Mouse (Mus musculus) CD4-positive, CD25-positive, alpha-beta regulatory T cell, adult 2 months (primary cell): ENCODE measurements at regions not wholly inside any gene's neighbourhood (a gene's known extent, or its start where the extent isn't known, plus 50 kb on each side); places are given as distances from the start of the nearest gene placed in this dataset.

Source experiments
- DNase-seq: peaks from one replicate; pipeline ENCODE4 v3.0.0-alpha.2; 2012; ENCODE audit warnings: low read depth, low spot score

DNA sequence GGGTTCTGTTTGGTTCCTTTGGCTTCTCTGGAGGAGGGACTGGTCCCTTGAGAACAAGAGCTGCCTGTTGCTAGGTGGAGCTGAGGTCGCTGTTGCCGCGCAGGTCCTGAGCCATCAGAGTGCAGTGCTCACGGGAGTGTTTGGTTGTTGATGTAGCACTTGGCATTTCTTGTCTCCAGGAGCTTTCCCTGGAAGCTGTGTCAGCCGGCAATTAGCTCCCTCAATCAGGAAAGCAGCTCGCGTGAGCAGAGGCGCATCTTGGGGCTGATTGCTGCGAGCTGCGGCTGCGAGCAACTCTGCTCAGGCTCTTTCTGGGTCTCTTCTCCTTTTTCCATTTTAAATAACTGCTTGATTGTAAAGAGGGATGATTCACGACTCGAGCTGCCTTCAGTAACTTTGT lies 147.6 kb upstream of the Zc3h12a start:
- DNase-seq = no peak

DNA sequence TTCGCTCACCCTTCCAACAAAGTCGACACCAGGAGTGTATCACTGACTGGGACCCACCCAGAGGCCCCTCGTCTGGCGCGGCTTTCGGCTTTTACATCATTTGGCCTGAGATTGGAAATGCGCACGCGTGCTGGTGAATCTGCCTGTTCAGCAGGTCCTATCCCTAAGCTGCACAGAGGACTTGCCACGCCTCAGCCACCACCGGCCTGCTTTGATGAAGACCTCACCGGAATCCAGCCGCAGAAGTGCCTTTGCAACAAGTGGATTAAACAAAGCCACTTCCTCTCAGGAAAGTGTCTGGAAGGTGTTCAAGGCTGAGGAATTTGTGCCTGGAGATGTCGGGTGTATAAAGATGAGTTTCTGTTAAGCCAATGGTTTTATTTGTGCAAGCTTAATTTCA lies 143.3 kb upstream of the Zc3h12a start:
- no peak for DNase-seq

DNA sequence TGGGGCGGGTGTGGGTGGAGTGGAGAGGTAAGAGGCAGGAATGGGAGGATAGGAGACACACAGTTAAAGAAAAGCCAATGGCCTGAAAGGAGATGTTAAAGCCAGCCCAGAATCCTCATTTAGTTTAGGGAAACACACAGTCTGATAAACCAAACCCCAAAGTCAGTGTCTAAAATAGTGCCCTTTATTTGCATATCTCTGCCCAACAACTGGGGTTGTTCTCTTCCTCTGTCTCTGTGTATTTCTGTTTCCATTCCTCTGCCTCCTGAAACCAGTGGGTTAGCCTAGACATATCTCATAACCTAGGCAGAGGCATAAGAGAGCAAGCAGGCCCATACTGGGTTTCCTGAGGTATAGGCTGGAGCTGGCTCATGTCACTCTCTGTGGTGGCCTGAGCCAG lies 138.6 kb upstream of the Zc3h12a start:
- DNase-seq = no peak

DNA sequence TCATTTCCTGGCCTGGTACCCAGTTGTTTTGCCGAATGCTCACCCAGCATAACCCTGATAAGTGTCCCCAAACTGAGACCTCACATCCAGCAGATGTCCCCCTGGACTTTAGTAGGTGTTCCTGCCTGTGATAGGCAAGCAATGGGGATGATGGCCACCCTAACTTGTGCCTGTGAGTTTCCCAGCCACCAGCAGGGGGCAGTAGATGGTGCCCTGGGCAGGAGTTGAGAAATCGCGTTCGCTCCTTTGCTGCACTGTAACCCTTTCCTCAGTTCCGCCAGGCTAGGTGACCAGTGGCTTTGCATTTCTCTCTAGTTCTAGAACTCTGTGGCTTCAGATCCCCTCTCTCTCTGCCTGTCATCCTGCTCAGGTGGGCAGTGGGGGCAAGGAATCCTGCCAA lies 137.9 kb upstream of the Zc3h12a start:
- peak; percentile 48 for DNase-seq

DNA sequence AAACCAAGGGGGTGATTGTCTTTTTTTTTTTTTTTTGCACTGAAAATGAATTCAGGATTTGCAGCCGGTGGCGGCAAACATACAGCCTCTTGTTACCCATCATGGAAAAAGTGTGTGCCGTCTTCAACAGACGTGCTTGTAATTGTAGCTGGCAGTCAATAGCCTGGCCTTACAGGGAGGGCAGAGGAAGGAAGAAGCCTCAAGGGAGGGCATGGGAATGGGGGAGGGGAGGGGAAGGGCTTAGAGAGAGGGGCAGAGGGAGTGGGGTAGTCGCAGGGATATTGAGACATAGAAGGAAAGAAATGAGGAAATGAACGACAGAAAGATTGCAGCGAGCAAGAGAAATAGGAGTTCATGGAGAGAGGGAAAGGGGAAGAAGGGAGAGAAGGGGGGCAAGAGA lies 137.4 kb upstream of the Zc3h12a start:
- DNase-seq = no peak

DNA sequence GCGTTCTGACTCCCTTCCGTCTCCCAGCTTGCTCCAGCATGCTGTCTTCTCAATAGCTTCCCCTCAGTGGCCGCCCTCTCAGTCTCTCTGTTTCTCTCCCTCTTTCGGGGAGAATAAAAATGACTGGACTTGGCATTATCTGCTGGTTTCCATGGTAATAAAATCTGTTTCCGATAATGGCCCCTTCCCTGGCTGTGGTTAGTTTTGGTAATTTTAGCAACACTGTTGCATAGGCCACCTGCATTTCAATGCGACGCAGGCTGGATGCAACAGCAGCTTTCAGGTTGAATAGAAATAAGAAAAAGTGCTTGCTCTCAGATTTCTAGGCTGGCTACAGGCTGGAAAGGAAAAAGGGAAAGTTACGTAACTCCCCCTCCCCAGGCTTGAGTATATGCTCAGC lies 133.9 kb upstream of the Zc3h12a start:
- no peak for DNase-seq

DNA sequence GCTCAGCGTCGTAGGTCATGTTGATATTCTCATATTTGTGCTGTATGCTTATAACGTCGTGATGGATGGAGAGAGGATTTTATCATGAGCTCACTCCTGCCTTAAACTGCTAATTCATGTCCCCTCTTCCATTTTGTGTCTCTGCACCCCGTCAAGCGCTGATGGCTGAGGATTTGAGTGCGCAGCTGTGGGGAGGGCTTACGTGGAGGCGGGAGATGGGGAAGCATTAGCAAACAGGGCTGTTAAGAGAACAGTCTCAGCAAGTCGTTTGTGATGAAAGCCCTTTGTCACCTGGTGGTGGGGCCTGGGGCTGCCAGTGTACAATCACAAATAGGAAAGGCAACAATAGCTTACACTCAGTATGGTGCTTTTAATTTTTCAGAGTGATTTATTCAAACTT lies 131.7 kb upstream of the Zc3h12a start:
- no peak for DNase-seq

DNA sequence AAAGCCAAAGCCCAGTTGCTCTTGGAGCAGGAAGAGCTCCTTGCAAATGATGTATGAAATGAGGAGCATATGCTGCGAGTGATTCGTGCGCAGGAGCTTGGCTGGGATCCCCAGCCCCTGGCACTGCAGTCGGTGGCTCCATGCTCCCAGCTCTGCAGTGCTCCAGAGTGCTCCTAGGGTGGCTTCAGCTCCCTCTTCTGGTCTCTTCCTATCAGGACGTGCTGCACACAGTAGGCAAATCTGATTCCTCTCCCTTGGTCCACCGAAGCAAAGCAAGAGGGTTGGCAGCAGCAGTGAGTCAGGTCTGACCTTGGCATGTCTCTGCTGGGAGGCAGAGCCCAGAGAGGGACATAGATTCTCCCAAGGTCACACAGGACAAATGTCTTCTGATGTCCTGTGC lies 130.3 kb upstream of the Zc3h12a start:
- DNase-seq = no peak

DNA sequence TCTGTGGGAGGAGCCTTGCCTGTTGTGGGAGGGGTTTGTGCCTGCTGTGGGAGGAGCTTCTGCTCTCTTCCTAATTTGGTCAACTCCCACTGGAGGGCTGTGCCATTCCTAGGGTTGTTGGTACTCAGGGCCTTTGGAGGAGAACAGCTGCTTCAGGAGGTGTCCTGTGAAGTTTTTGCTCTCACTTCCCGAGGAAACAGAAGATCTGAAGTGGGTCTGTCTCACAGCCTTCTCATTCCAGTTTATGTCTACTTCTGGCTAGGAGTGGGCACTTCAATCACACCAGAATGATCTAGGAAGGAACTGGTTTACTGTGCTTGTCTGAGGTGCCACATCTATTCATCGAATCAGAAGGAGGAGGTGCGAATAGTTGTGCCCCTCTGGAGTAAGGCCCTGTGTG lies 125.5 kb upstream of the Zc3h12a start:
- no peak for DNase-seq

DNA sequence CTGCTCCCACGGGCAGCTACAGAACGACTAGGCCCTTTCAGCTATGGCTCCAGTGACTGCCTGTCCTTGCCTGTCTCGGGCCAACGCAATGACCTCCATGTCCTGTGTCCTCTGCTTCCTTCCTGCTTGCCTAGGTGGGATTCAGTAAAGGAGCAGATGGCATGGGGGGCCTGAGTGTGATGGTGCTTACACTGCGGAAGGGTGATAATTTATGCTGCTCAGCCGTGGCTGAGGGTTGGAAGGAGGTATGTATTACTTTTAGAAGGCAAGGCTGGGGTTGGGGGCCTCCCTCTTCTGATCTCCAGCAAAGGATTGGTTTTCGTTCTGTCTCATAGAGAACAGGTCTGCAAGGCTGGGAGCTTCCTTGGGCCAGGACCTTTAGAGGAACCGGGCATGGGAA lies 124.6 kb upstream of the Zc3h12a start:
- DNase-seq = no peak

DNA sequence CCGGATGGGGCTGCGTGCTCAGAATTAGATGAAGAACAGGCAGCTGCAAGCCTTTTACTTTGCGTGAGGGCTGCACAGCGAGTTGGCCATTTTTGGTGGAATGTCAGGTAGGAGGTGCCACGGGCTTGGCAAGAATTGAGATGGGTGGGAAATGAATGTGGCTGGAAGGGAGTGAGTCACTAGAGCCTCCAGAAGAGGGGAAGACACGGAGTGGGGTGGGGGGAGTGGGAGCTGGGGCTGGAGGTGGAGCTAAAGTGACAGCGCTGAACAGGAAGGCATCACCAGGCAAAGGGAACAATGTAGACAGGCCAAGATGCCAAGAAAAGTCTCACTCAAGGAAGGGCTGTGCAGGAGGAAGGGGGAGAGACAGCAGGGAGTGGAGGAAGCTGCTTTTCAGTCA lies 121.4 kb upstream of the Zc3h12a start:
- DNase-seq = no peak

DNA sequence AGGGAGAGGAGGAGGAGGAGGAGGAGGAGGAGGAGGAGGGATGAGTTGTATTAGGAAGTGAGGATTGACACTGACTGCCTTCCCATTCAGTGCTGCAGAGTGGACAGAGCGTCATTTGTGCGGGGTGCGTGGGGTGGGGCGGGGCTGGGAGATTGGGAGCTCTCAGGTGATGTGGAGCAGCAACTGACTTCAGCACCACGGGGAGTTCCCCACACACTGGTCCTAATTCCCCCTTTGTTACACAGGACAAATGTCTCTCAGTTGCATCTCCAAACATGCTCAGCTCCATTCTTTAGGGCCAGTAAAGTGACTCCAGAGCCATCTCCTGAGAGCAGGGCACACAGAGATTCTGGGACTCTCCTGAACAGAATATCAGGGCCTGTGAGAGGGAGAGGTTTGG lies 118.5 kb upstream of the Zc3h12a start:
- no peak for DNase-seq

DNA sequence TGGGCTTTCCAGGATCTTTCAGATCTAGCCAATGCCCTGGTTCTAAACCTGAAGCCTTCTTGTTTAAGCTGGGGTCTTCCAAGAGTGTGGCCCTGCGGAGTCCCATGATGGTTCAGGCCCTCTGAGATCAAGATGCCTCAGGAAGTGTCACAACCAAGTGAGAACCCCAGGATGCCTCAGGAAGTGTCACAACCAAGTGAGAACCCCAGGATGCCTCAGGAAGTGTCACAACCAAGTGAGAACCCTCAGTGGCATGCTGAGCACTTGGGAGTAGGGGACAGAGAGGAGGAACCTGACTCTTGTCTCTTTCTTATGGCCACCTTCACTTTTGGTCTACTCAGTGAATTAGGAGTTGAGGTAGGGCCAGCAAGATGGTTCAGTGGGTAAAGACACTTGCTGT lies 114.9 kb upstream of the Zc3h12a start:
- DNase-seq = no peak

DNA sequence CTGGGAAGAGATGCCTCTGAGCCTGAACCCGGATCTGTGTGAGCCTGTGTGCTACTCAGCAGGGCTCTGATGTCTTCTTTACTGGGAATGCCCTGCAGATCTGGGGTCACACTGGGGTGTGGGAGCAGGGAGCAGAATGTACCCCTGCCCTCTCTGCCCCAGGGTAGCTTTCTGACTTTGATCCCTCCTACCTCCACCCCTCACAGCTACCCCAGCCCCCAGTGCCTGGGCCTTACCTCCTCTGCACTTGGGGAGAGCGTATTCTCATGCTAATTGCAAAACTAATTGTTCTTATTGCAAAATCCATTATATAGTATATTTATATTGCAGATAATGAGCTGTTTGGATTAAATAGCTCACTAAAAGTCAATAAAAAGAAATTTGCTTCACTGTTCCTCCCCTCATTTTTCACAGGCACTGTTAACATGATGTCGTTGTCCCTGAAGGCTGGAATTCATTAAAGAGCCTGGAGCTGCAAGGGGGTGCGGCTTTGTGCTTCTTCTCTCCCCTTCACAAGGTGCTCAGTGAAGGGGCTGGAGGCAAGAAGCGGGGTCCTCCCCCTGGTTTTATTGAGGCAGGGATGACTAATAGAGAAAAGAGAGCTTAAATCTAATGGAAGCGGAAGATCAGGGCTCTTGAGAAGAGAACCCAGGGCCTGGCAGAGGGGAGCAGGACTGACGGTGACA lies 114.1 kb upstream of the Zc3h12a start:
- DNase-seq = no peak

DNA sequence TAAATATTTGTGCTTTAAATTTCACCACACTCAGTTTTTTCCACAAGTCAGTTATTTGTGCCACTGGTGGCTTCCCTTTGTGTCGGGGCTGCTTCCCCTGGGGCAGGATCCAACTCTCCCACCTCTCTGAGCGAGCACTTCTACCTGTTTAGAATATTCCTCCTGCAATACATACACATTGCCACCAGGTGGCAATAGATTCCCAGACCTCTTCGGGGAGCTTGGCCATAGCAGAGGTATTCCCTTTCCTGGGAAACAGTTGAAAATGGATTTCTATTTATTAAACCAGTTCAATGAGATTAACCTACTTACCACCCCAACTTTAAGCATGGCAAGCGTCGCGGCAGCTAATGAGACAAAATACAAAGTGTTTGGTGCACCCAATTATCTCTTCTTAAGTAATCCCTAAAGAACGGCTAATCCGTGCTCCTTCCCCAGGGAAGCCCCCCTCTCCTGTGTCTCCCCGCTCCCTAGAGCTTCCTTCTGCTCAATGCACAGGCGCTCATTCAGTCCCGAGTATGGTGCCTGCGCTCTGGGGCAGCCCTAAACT lies 104.1 kb upstream of the Zc3h12a start:
- peak; percentile 7 for DNase-seq

DNA sequence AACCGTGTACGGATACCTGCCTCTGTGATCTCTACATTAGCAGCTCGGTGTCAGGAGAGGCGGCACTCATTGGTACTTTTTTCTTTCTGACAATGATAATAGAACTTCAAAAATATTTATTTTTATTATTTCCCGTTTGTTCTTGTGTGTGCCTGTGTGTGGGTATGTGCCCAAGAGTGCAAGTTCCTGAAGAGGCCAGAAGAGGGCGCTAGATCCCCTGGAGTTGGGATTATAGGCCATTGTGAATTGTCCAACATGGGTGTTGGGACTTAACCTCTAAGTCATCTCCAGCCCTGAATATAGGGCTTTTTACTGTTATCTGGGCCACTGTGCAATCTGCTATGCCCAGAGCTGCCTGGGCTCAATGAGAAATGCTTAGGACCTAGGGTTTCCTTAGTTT lies 99.6 kb upstream of the Zc3h12a start:
- no peak for DNase-seq

DNA sequence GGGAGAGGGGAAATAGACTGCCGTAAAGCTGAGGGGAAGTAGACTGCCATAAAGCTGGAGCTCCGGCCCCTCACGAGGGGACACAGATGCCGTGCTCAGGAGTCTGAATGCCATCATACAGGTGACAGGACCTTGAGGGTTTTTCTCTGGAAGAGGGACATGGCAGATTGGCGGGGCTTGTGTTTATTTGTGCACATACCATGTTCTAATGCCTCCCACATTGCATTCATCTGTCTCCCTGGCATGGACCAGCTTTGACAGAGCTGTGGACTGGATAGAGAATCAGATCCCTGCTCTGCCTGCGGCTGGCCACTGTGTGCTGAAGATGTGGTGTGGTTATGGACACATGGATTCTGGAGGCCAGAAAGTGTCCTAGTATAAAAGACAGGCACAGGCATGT lies 95.3 kb upstream of the Zc3h12a start:
- no peak for DNase-seq

DNA sequence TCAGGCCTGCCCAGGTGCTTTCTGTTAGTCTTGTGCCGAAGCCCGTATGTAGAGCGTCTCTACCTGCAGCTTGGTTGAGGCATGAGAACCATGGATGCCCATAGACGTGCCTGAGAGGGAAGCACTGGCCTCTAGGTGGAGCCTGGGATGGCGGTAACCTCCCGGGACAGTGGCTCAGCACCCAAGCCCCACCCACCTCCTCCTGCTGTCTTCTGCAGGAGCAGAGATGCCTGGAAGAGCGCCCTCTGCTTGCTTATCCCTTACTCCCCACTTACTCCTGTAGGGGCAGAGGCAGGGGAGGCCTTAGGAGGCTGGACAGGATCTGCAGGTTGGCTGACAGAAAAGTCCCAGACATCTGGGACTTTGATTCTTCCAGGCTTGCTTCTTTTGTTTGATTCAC lies 92.7 kb upstream of the Zc3h12a start:
- peak; percentile 6 for DNase-seq

DNA sequence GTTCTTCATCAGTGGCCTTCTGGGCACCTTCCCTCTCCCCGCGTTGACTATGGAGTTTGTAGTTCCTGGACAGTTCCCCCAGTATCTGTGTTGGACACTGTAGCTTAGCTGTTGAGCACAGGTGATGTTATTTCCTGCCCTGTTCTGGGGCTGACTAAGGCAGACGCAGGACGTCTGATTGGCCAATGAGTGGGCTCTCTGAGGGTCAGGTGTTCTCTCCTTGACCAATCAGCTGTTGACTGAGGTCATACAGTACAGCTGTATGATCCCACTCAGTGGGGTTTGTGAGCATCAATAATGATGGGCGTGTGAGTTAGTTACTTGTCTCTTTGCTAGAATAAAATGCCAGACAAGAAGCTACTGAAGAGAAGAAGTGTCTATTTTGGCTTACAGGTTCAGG lies 91.6 kb upstream of the Zc3h12a start:
- DNase-seq = no peak

DNA sequence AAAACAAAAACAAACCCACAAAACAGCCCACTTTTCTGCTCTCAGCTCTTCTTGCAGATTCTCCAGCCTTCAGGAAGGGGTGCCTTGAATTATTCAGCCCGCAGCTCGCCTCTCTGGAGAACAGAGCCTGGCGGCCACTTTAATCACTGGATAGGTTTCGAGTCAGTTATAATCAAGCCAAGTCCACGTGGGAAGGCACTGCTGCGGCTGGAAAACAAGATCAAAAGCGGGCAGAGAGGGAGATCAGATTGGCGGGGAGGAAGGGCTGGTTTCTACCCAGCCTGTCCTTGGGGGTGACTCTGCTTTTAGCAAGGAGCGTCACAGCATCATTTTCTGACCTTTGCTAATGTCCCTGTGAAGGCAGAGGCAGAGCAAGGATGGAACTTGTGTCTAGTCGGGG lies 86.7 kb upstream of the Zc3h12a start:
- DNase-seq = no peak

DNA sequence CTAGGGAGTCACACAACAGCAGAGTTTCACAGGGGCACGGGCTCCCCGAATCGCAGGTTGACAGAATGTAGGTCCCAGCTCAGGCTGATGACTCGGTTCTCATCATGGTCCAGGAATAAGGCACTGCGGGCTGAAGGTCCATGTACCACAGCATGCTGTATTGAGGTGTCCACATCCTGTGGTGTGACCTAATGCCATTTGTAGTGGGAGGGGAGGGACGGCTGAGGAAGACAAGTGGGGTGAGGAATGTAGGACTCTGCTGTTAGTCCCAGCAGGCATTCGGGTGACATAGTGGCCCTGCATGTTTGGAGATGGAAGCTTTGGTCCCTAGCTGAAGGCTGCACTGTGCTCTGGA lies 84.5 kb upstream of the Zc3h12a start:
- DNase-seq = no peak

DNA sequence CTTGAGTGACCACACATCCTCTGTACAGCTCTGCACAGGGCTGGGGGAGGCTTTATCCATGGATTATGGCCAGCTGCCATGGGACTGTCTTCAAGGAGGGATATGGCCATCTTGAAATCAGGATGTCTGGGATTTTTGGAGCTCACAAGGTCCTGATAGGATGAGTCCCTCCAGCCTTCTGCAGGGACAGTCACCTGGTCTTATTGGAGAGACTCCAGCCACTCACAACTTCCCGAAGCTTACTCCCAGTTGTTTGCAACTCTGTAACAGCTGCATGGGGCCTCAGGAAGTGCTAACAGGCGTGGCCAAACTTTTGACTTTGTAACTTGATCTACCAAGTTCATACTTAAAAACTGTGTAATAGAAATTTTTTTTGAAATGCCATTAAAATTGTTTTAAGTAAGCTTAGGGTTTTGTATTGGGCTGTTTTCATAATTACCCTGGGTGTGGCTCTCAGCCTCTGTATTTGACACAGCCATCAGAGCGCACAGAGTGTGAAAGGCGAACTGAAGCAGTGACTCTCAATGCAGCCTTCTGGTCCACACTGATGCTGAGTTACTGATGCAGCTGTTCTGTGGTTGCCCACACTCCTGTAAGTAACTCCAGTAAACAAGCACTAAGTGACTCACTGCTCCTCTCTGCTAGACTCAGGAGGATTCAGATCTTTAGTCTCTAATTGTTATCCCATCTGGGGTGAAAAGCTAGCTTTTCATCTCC lies 84.0 kb upstream of the Zc3h12a start:
- no peak for DNase-seq

DNA sequence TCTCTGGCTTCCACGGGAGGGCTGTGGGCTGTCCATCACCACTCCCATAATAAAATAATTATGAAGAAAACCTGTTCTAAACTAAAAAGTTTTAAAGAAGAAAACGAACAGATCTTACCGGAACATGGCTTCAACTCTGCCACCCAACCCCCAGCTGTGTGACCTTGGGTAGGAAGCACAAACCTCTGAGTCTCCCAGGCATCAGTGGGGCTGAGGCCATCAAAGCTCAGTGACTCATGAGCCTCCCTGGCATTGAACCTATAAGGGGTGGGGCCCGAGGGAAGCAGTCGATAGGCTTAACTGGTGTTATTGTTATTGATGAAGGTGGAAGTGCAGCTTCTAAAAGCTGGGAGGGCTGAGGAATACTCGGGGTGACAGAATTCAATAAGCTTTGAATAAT lies 83.1 kb upstream of the Zc3h12a start:
- DNase-seq = no peak
